Mouse (Mus musculus) cerebellum, adult 2 months (tissue): ENCODE results near the gene H2-Ke6.

Experiments used
- CTCF ChIP-seq: fragments of 200-500 bp; IDR thresholded peaks from 2 replicates; pipeline ENCODE4 v1.5.1; 2011; ENCODE audit warnings: low read depth, mild to moderate bottlenecking, control low read depth, low read length, moderate library complexity, borderline replicate concordance; ENCODE audit not compliant: insufficient read depth
- POLR2A ChIP-seq: fragments of 200-500 bp; IDR thresholded peaks from 2 replicates; pipeline ENCODE4 v1.6.1; 2011; ENCODE audit warnings: low read length, control low read depth, borderline replicate concordance; ENCODE audit not compliant: insufficient read depth

DNA sequence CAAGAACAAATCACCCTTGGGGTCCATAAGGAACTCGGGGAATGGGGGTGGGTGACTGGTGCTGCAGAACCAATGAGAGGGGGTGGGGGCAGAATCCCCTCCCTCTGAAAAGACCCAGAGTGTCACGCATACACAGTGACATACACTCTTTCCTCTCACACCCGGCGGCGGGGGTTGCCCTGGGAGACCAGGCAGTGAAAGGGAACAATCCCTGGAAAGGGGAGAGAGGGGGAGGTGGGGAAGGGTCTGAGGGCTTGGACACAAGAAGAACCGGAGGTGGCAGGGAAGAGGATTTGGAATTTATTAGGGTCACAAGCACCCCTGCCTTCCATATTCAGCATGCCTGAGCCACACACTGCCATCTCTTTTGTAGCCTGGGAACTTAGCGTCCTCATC, 2.1 kb downstream of the H2-Ke6 start:
- TF ChIP-seq CTCF, result no peak
- TF ChIP-seq POLR2A, result no peak
